Mouse (Mus musculus) megakaryocyte, embryonic 14.5 days (primary cell): ENCODE results near the gene Fas.

Experiments used
- FLI1 ChIP-seq: IDR thresholded peaks from 2 replicates; pipeline ENCODE4 v1.6.1; 2012; ENCODE audit warnings: low read length, inconsistent platforms, mixed read lengths
- GATA1 ChIP-seq: IDR thresholded peaks from 3 replicates; pipeline ENCODE4 v1.6.1; 2012; ENCODE audit warnings: mixed read lengths, low read length, inconsistent platforms, borderline replicate concordance

GRCm38 (mm10) chr19:34252450-34252849, 38.0 kb upstream of the Fas start:
- no peak for TF ChIP-seq GATA1
- TF ChIP-seq FLI1, result no peak
